Mouse (Mus musculus): ENCODE measurements around the gene Lims1. TPM values are rescaled to one million over a fixed set of nuclear protein-coding genes. Genes with fewer than 3 reads are reported as not detected.
A peak's percentile ranks its signal among the peaks of the same experiment; 100 is the strongest.

The Lims1 gene
- polyA plus RNA-seq, 1 experiment from 2014 or later, result 121 TPM

DNA sequence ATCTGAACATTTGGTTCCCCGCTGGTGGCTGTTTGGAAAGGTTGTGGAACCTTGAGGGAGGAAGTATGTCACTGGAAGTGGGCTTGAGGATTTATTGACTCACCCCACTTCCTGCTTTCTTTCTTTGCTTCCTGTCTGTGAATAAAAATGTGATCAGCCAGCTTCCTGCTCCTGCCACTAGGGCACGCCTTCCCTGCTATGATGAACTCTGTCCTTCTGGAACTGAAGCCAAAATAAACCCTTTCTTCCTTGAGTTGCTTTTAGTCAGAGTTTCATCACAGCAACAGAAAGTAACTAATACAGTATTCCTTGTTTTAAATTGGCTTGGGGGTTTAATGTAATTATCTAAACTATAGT, 82.7 kb downstream of the Lims1 start:
- peaks cover 93% of the 10 kb centered on the region for H3K36me3 ChIP-seq
- H3K9me3 ChIP-seq (replicated peaks), result no peaks in the 10 kb centered on the region
- no peak overlapping the region for H3K9ac ChIP-seq
- H3K4me1 ChIP-seq, result peaks cover 39% of the 10 kb centered on the region
- ATAC-seq, result no peak
- 53% methylated on average over 2 of the region's 2 CpGs for WGBS (ENCODE audit: insufficient replicate concordance)
- no peak overlapping the region for H3K4me3 ChIP-seq
- no peaks in the 10 kb centered on the region for H3K27me3 ChIP-seq (replicated peaks)
- no peak overlapping the region for H3K4me2 ChIP-seq
- peak overlapping the region; percentile 42 for H3K27ac ChIP-seq

DNA sequence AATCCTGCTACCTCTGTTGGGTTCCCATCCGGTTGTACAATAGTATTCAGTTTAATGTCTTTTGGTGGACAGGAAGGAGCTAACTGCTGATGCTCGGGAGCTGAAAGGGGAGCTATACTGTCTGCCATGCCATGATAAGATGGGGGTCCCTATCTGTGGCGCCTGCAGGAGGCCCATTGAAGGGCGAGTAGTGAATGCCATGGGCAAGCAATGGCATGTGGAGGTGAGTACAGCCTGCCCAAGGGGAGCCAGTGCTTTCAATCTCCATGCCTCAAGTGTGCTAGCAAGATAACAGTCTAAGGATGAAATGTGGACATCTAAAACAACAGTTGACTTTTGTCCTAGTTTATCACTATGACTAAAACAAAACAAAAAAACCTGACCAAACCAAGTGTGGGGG, 89.1 kb downstream of the Lims1 start:
- Histone ChIP-seq H3K4me2 (peak overlapping the region; percentile 55), H3K4me1 (peaks cover 47% of the 10 kb centered on the region), H3K27me3 (replicated peaks) (no peaks in the 10 kb centered on the region), H3K27ac (peak overlapping the region; percentile 88), H3K4me3 (no peak overlapping the region), H3K9ac (peak overlapping the region; percentile 13; the same call in 1 of the 2 replicates), H3K36me3 (peaks cover 98% of the 10 kb centered on the region), H3K9me3 (replicated peaks) (no peaks in the 10 kb centered on the region)
- ATAC-seq, result peak; percentile 99
- 29% methylated on average over 4 of the region's 4 CpGs for WGBS (ENCODE audit: insufficient replicate concordance)

DNA sequence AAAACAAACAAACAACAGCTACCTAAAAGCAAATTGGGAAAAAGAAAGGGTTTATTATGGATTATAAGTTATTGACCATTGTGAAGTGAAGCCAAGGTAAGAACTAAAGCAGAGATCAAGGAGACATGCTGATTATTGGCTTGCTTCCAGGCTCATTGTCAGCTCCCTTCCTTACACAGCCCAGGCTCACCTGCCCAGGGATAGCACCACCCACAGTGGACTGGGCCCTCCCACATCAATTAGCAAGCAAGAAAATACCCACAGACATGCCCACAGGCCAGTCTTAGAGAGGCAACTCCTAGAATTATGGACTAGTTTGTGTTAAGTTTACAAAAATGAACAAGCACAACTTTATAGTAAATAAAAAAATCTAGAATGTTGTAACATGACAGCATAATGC, 89.6 kb downstream of the Lims1 start:
- Histone ChIP-seq H3K9me3 (replicated peaks) (no peaks in the 10 kb centered on the region), H3K36me3 (peaks cover 98% of the 10 kb centered on the region), H3K27ac (peak overlapping the region; percentile 88), H3K9ac (peak overlapping the region; percentile 13; the same call in 1 of the 2 replicates), H3K4me2 (peak overlapping the region; percentile 55), H3K27me3 (replicated peaks) (no peaks in the 10 kb centered on the region), H3K4me1 (peaks cover 42% of the 10 kb centered on the region), H3K4me3 (no peak overlapping the region)
- peak; percentile 64 for ATAC-seq

DNA sequence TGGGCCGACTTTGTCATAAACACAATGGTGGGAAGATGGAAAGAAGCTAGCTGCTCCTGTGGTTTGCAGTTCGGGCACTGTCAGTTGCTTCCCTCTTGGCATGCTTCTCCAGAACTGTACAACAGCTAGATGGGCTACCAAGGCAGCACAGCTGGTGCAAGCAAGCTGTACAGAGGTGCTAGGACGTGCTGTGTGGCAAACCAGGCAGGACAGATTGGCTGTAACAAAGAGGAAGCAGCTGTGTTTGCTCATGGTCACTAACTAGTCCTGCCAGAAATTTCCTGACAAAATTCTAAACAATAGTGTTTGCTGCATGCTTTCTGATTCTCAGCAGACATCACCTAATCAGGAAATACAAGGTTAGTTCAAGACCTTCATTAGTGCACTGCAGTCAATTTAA, 93.4 kb downstream of the Lims1 start:
- Histone ChIP-seq H3K36me3 (peaks cover 92% of the 10 kb centered on the region), H3K9me3 (replicated peaks) (no peaks in the 10 kb centered on the region), H3K27me3 (replicated peaks) (no peaks in the 10 kb centered on the region), H3K4me2 (no peak overlapping the region), H3K9ac (no peak overlapping the region), H3K4me1 (peaks cover 23% of the 10 kb centered on the region), H3K4me3 (no peak overlapping the region), H3K27ac (no peak overlapping the region)
- no peak for ATAC-seq
- 84% methylated on average over 3 of the region's 3 CpGs for WGBS (ENCODE audit: insufficient replicate concordance)

DNA sequence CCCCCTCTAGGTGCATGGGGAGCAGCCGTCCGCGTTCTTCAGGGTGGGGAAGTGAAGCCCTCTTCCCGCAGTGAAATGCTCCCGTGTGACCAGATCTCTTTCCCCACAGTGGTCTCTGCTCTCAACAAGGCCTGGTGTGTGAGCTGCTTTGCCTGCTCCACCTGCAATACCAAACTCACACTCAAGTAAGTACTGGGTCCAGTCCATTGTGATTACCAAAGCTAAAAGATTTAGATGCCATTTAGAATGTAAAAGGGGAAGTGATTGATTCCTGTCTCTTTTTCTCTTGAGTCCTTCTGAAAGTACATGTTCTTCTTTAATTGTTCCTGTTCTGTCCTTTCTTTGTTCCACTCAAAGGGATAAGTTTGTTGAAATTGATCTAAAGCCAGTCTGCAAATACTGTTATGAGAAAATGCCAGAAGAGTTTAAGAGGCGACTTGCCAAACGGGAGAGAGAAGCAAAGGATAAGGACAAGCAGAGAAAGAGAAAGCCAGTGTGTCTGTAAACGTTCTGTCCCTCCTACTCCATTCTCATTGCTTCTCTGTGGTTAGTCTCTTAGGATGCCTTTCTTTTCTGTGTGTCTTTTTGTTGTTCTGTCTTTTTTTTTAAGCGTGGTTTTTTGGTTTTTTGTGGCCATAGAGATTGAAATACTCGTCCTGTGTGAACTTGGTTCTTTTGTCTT, 95.2 kb downstream of the Lims1 start:
- ATAC-seq, result no peak
- WGBS (ENCODE audit: insufficient replicate concordance), result 80% methylated on average over 10 of the region's 10 CpGs
- H3K27me3 ChIP-seq (replicated peaks), result no peaks in the 10 kb centered on the region
- H3K9ac ChIP-seq, result no peak overlapping the region
- H3K36me3 ChIP-seq, result peaks cover 88% of the 10 kb centered on the region
- no peak overlapping the region for H3K4me2 ChIP-seq
- no peak overlapping the region for H3K4me3 ChIP-seq
- H3K9me3 ChIP-seq (replicated peaks), result no peaks in the 10 kb centered on the region
- peaks cover 6% of the 10 kb centered on the region for H3K4me1 ChIP-seq
- no peak overlapping the region for H3K27ac ChIP-seq

DNA sequence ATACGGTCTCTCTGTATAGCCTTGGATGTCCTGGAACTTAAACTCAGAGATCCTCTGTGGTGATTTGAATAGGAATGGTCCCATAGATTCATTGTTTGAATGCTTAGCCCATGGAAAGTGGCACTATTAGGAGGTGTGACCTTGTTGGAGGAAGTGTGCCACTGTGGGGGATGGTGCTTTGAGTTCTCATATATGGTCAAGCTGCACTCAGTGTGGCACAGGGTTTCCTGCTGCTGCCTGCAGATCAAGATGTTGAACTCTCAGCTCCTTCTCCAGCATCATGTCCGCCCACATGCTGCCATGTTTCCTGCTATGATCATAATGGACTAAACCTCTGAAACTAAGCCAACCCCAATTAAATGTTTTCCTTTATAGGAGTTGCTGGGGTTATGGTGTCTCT, 104.7 kb downstream of the Lims1 start:
- H3K4me2 ChIP-seq, result no peak overlapping the region
- ATAC-seq, result no peak
- H3K36me3 ChIP-seq, result peaks cover 30% of the 10 kb centered on the region
- H3K9ac ChIP-seq, result no peak overlapping the region
- H3K4me3 ChIP-seq, result no peak overlapping the region
- H3K4me1 ChIP-seq, result 0 out of 2 replicates have a peak, but pooled peaks cover 6% of the 10 kb centered on the region
- 77% methylated on average over 2 of the region's 2 CpGs for WGBS (ENCODE audit: insufficient replicate concordance)
- H3K27ac ChIP-seq, result no peak overlapping the region
- no peaks in the 10 kb centered on the region for H3K9me3 ChIP-seq (replicated peaks)
- no peaks in the 10 kb centered on the region for H3K27me3 ChIP-seq (replicated peaks)

DNA sequence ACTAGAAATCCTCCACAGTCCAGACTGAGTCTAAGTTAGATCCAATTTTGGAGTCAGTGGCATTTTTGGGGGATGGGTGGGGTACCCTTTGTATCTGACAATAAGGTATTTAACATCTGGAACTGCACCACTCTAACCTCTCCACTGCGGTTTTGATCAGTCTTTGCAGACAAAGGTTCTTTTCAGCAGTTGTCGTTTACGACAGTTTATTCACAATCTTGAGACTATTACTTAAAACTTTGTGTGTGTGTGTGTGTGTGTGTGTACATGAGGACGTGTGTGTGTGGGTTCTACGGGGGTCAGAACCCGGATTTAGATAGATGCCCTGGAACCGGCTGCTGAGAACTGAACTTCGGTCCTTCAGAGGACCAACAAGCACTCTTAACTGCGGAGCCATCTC, 122.6 kb downstream of the Lims1 start:
- Histone ChIP-seq H3K36me3 (peaks cover 7% of the 10 kb centered on the region; the same call in 1 of the 2 replicates), H3K9ac (peak overlapping the region; percentile 99), H3K4me2 (peak overlapping the region; percentile 81), H3K4me1 (peaks cover 32% of the 10 kb centered on the region), H3K4me3 (peak overlapping the region; percentile 96), H3K9me3 (replicated peaks) (no peaks in the 10 kb centered on the region), H3K27me3 (replicated peaks) (no peaks in the 10 kb centered on the region), H3K27ac (peak overlapping the region; percentile 99)
- WGBS (ENCODE audit: insufficient replicate concordance), result 12% methylated on average over 9 of the region's 9 CpGs
- no peak for ATAC-seq

DNA sequence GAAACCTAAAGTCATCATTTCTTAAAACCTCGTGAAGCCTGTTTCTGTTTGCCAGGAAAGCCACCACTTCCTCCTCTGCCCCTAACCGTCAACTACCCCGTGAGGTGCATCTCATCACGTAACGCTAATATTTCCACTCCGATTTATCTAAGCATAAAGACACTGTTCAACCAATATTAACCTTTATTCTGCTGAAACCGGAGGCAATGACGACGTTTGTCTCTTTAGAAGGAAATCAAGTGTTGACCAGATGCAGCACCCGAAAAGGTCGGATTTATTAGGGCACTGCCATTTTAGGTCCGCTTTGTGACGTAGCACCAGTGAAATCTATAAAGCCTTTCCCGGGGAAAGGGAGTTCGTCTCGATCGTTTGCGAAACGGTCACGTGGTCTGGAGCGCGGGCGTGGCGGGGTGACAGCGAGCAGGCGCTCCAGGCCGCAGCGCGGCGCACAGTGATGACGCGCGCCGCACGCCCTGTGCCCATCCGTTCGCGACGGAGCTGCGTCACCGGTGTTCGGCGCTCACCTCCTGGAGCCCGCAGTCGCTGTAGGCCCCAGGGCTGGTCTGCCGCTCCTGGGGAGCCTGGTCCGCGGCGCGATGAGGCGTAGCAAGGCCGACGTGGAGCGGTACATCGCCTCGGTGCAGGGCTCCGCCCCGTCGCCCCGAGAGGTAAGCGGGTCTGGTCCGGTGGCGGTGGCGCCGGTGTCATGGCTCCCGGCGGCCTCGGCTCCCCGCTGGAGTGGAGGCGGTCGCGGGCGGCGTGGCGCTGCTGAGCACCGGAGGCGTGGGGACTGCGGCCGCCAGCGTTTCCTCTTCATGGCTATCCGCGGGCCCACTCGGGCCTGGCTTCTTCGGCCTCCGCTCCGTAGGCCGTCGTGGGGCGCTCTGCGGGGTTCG, 123.4 kb downstream of the Lims1 start, which contains the start of gene Ranbp2:
Gene Ranbp2 (plus strand): TSS at position 537 of the 896 bp plus-strand sequence.
- H3K9ac ChIP-seq, result peak within 1 kb of the TSS; percentile 99
- H3K9me3 ChIP-seq (replicated peaks), result no peaks in the 10 kb centered on the region
- peak within 1 kb of the TSS; percentile 81 for H3K4me2 ChIP-seq
- H3K36me3 ChIP-seq, result peaks cover 7% of the 10 kb centered on the region; the same call in 1 of the 2 replicates
- ATAC-seq, result peak; percentile 93
- H3K4me1 ChIP-seq, result peaks cover 39% of the 10 kb centered on the region
- H3K4me3 ChIP-seq, result peak within 1 kb of the TSS; percentile 96
- H3K27me3 ChIP-seq (replicated peaks), result no peaks in the 10 kb centered on the region
- WGBS (ENCODE audit: insufficient replicate concordance), result under 1% methylated on average over 79 of the region's 91 CpGs
- H3K27ac ChIP-seq, result peak within 1 kb of the TSS; percentile 99

DNA sequence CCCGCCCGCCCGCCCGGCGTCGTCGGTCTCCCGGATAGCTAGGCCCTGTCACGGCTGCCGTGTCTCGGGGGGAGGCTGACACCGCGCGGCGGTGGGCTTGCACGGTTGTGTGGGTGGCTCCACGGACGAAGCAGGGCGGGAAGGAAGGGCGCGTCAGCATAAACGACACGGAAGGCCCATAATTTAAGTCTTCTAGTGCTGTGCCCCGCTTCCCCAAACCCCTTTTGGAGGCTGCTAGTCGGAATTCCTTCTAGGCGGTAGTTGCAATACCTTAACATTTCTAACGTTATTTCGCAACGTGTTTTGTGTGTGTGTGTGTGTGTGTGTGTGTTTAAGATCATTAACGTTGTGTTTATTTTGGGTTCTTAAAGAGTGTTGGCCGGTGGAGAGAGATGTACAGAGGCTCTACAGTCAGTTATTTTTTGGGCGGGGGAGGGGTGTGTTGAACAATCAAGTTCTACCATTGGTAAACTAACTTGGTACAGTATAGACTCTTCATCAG, 124.1 kb downstream of the Lims1 start:
- H3K9ac ChIP-seq, result peak overlapping the region; percentile 99
- H3K9me3 ChIP-seq (replicated peaks), result no peaks in the 10 kb centered on the region
- peak overlapping the region; percentile 99 for H3K27ac ChIP-seq
- H3K4me1 ChIP-seq, result peaks cover 42% of the 10 kb centered on the region
- H3K4me3 ChIP-seq, result peak overlapping the region; percentile 96
- H3K36me3 ChIP-seq, result peaks cover 10% of the 10 kb centered on the region; the same call in 1 of the 2 replicates
- ATAC-seq, result peak; percentile 57; the same call in 1 of the 2 replicates
- H3K27me3 ChIP-seq (replicated peaks), result no peaks in the 10 kb centered on the region
- H3K4me2 ChIP-seq, result peak overlapping the region; percentile 81
- WGBS (ENCODE audit: insufficient replicate concordance), result under 1% methylated on average over 32 of the region's 32 CpGs

DNA sequence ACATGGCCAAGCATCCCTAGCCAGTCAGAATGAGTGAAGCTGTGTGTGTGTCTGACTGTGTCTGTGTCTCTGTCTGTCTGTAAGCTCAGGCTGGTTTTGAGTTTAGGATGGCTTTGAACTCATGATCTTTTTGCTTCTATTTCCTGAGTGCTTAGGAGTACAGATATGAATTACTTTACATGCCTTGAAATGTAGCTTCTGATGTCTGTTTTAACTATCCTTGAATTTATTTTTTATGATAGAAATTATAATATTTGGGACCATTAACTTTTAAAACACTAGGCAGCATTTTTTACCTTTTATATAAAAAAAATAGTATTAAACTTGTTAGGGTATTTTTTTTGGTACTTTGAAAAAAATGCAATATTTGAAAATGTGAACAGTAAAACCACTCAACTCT, 128.3 kb downstream of the Lims1 start:
- Histone ChIP-seq H3K27me3 (replicated peaks) (no peaks in the 10 kb centered on the region), H3K4me2 (peak overlapping the region; percentile 46), H3K4me3 (peak overlapping the region; percentile 1; the same call in 1 of the 2 replicates), H3K36me3 (peaks cover 47% of the 10 kb centered on the region), H3K27ac (peak overlapping the region; percentile 89), H3K4me1 (peaks cover 38% of the 10 kb centered on the region), H3K9ac (peak overlapping the region; percentile 44), H3K9me3 (replicated peaks) (no peaks in the 10 kb centered on the region)
- ATAC-seq, result no peak

DNA sequence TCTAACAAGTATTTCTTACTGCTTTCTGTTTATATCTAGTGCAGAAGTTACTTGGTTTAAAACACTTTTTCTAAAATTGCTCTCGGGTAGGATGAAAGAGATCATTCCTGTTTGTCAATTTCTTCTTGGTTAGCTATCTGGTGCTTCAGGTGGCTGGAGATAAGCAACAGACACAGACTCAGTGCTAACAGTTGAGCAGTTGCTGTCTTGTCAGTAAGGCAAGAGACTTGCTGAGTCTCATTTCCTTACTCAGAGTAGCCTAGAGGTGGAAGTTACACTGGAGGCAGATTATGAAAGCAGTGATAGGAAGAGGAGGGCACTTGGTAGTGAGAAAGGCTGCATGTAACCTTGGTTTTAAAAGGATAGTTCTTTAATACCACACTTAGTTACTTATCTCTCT, 128.9 kb downstream of the Lims1 start:
- H3K4me1 ChIP-seq, result peaks cover 38% of the 10 kb centered on the region
- peak overlapping the region; percentile 84 for H3K27ac ChIP-seq
- peak overlapping the region; percentile 17; the same call in 1 of the 2 replicates for H3K9ac ChIP-seq
- 12% methylated on average over 1 of the region's 1 CpGs for WGBS (ENCODE audit: insufficient replicate concordance)
- peak; percentile 96 for ATAC-seq
- H3K36me3 ChIP-seq, result peaks cover 50% of the 10 kb centered on the region
- H3K9me3 ChIP-seq (replicated peaks), result no peaks in the 10 kb centered on the region
- peak overlapping the region; percentile 46 for H3K4me2 ChIP-seq
- H3K4me3 ChIP-seq, result no peak overlapping the region; the same call in 1 of the 2 replicates
- no peaks in the 10 kb centered on the region for H3K27me3 ChIP-seq (replicated peaks)

DNA sequence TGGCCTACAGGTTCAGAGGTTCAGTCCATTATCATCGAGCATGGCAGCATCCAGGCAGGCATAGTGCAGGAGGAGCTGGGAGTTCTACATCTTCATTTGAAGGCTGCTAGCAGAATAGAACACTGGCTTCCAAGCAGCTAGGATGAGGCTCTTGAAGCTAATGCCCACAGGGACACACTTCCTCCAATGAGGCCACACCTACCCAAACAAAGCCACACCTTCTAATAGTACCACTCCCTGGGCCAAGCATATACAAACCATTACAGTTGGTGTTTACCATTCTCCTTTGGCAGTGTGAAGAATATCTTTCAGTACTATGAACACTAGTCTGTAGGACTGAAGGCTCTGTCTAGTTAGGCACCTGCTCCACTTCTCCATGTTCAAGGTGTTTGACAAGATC, 136.6 kb downstream of the Lims1 start:
- H3K9ac ChIP-seq, result no peak overlapping the region
- WGBS (ENCODE audit: insufficient replicate concordance), result 83% methylated on average over 1 of the region's 1 CpGs
- no peak overlapping the region for H3K4me2 ChIP-seq
- ATAC-seq, result peak; percentile 42; the same call in 1 of the 2 replicates
- no peaks in the 10 kb centered on the region for H3K9me3 ChIP-seq (replicated peaks)
- H3K27ac ChIP-seq, result no peak overlapping the region
- H3K27me3 ChIP-seq (replicated peaks), result no peaks in the 10 kb centered on the region
- H3K36me3 ChIP-seq, result peaks cover 89% of the 10 kb centered on the region
- H3K4me3 ChIP-seq, result no peak overlapping the region
- H3K4me1 ChIP-seq, result peaks cover 5% of the 10 kb centered on the region; the same call in 1 of the 2 replicates

Measured in liver, embryonic 12.5 days (tissue).